Comparison of ENCODE assay signal across 7 mouse cellular contexts in the genomic region with DNA sequence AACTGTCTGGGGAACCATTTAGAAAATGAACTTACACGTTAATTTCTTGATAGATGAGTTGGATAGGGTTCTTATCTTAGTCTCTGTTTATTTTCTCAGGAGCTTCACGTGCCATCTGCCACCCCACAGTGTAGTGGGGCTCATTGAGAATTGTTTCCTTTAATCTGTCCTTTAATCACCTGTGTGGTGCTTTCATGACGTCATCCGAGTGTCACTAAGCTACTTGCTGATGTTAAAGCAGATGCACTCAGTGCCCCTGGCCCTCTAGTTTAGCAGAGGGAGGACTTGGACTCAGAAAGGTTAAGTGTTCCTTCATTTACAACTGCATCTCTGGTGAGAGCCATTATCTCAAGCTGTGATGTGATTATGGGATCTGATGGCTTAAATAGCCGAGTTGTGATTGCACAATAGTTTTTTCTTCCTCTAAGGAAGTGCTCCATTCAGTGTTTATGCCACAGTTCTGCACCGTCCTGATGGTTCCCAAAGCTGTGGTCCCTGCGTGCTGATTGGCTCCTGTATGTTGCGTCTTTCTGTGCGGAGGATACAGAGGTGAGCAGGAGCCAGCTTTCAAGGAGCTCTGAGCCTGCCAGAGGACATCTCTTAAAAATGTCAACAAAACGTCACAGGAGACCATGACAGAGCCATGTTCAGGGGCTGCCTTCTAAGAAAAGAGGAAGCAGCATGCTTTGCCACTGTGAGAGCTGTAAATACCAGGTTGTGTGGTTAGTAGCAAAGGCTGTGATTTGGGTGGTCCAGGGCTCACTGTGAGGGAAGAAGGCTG. TPM values are rescaled to one million over a fixed set of nuclear protein-coding genes. Genes with fewer than 3 reads are reported as not detected.
A peak's percentile ranks its signal among the peaks of the same experiment; 100 is the strongest.
DNase-seq lines count a peak whose midpoint lies in the region; ATAC-seq lines count a peak whose summit lies in the region.

No protein-coding gene starts in this region.

- peak; percentile 23 for DNase-seq in thymus, postnatal 0 days (ENCODE audit: low spot score)
- no peak for DNase-seq in thymus, postnatal 36 days
- no peak for DNase-seq in adrenal gland, adult 8-10 months
- DNase-seq in layer of hippocampus, adult 11-12 months (ENCODE audit: low spot score): no peak

- peaks cover 4% of the 10 kb centered on the region for H3K27me3 ChIP-seq in embryonic facial prominence, embryonic 12.5 days
- H3K27me3 ChIP-seq in intestine, embryonic 15.5 days (replicated peaks): no peaks in the 10 kb centered on the region

- H3K4me2 ChIP-seq in embryonic facial prominence, embryonic 12.5 days (replicated peaks): peak overlapping the region; percentile 76
- H3K4me2 ChIP-seq in intestine, embryonic 15.5 days (replicated peaks): peak overlapping the region; percentile 39

- H3K4me3 ChIP-seq in embryonic facial prominence, embryonic 12.5 days: no peak overlapping the region
- 0 out of 2 replicates have a peak overlapping the region, but pooled peaks have one; percentile 6 for H3K4me3 ChIP-seq in intestine, embryonic 15.5 days (replicated peaks)

- peak overlapping the region; percentile 37 for H3K27ac ChIP-seq in embryonic facial prominence, embryonic 12.5 days
- 0 out of 2 replicates have a peak overlapping the region, but pooled peaks have one; percentile 27 for H3K27ac ChIP-seq in intestine, embryonic 15.5 days

- H3K36me3 ChIP-seq in embryonic facial prominence, embryonic 12.5 days: no peaks in the 10 kb centered on the region
- no peaks in the 10 kb centered on the region for H3K36me3 ChIP-seq in intestine, embryonic 15.5 days

- peaks cover 37% of the 10 kb centered on the region for H3K4me1 ChIP-seq in embryonic facial prominence, embryonic 12.5 days
- peaks cover 32% of the 10 kb centered on the region for H3K4me1 ChIP-seq in intestine, embryonic 15.5 days (replicated peaks)

- ATAC-seq in embryonic facial prominence, embryonic 12.5 days (ENCODE audit: insufficient number of reproducible peaks, insufficient read depth, low FRiP score, low TSS enrichment): no peak
- ATAC-seq in intestine, embryonic 15.5 days: no peak
- peak; percentile 41 for ATAC-seq in monocyte, adult 5-6 weeks (replicated peaks; ENCODE audit: insufficient number of reproducible peaks, low FRiP score, low TSS enrichment, poor library complexity, severe bottlenecking)

- 46% methylated on average over 10 of the region's 10 CpGs for WGBS in embryonic facial prominence, embryonic 12.5 days
- WGBS in intestine, embryonic 15.5 days: 30% methylated on average over 10 of the region's 10 CpGs

- H3K9ac ChIP-seq in embryonic facial prominence, embryonic 12.5 days: peak overlapping the region; percentile 32; the same call in 1 of the 2 replicates
- no peak overlapping the region; the same call in 1 of the 2 replicates for H3K9ac ChIP-seq in intestine, embryonic 15.5 days

- H3K9me3 ChIP-seq in embryonic facial prominence, embryonic 12.5 days: no peaks in the 10 kb centered on the region
- H3K9me3 ChIP-seq in intestine, embryonic 15.5 days: no peaks in the 10 kb centered on the region

RNA-seq across cellular contexts. Expression of a gene that starts 3.0 kb away (rescaled TPM):
- polyA plus RNA-seq in thymus, postnatal 0 days (2015; fragmentation: Nextera tagmentation; extraction: Ambion mirVana): 7.9 and 9.5 TPM in 2 replicates
- polyA plus RNA-seq in embryonic facial prominence, embryonic 12.5 days (2016; fragmentation: Nextera tagmentation; extraction: Ambion mirVana): 15.0 and 17.2 TPM in 2 replicates
- polyA plus RNA-seq in intestine, embryonic 15.5 days (2015; fragmentation: Nextera tagmentation; extraction: Ambion mirVana): 7.6 and 8.1 TPM in 2 replicates
- total RNA-seq in monocyte, adult 5-6 weeks (2017): 11.9 to 22.4 TPM (median 12.8 TPM) in 3 replicates
- total RNA-seq in adrenal gland, adult 8-10 months (2022): 10 to 100 TPM; 16.5 to 22.5 (median 20.2) TPM
